Mouse (Mus musculus): ENCODE results near the gene Antxrl. TPM values are rescaled to one million over a fixed set of nuclear protein-coding genes. Genes with fewer than 3 reads are reported as not detected.
A peak's percentile ranks its signal among the peaks of the same experiment; 100 is the strongest.

The Antxrl gene
- total RNA-seq, 2 experiments from 2014 or later: not detected

GRCm38 (mm10) chr14:34096161-34096560, 43.7 kb downstream of the Antxrl start:
- ATAC-seq (replicated peaks; ENCODE audit: low FRiP score, low TSS enrichment, poor library complexity, severe bottlenecking): no peak

GRCm38 (mm10) chr14:34102601-34103000, 50.1 kb downstream of the Antxrl start, which contains the start of gene A630023A22Rik:
Gene A630023A22Rik, minus strand, starts transcription at chr14:34102754.
- no peak for ATAC-seq (replicated peaks; ENCODE audit: low FRiP score, low TSS enrichment, poor library complexity, severe bottlenecking)

GRCm38 (mm10) chr14:34103855-34104254, 51.3 kb downstream of the Antxrl start:
- no peak for ATAC-seq (replicated peaks; ENCODE audit: low FRiP score, low TSS enrichment, poor library complexity, severe bottlenecking)

- ATAC-seq (replicated peaks; ENCODE audit: low FRiP score, low TSS enrichment, poor library complexity, severe bottlenecking): peak; percentile 57; the same call in 1 of the 2 replicates
Measured at GRCm38 (mm10) chr14:34104892-34105291, 52.4 kb downstream of the Antxrl start.

GRCm38 (mm10) chr14:34106389-34107062, 54.0 kb downstream of the Antxrl start:
- ATAC-seq (replicated peaks; ENCODE audit: low FRiP score, low TSS enrichment, poor library complexity, severe bottlenecking): peak; percentile 67; the same call in 1 of the 2 replicates

- no peak for ATAC-seq (replicated peaks; ENCODE audit: low FRiP score, low TSS enrichment, poor library complexity, severe bottlenecking)
Measured at GRCm38 (mm10) chr14:34107594-34107993, 55.1 kb downstream of the Antxrl start.

GRCm38 (mm10) chr14:34114311-34114710, 61.8 kb downstream of the Antxrl start:
- no peak for ATAC-seq (replicated peaks; ENCODE audit: low FRiP score, low TSS enrichment, poor library complexity, severe bottlenecking)

- no peak for ATAC-seq (replicated peaks; ENCODE audit: low FRiP score, low TSS enrichment, poor library complexity, severe bottlenecking)
Measured at GRCm38 (mm10) chr14:34119046-34119723, 66.7 kb downstream of the Antxrl start.

- no peak for ATAC-seq (replicated peaks; ENCODE audit: low FRiP score, low TSS enrichment, poor library complexity, severe bottlenecking)
Measured at GRCm38 (mm10) chr14:34120016-34120910, 67.8 kb downstream of the Antxrl start.

- ATAC-seq (replicated peaks; ENCODE audit: low FRiP score, low TSS enrichment, poor library complexity, severe bottlenecking): no peak
Measured at GRCm38 (mm10) chr14:34120923-34121351, 68.4 kb downstream of the Antxrl start.

GRCm38 (mm10) chr14:34121691-34122090, 69.2 kb downstream of the Antxrl start:
- no peak for ATAC-seq (replicated peaks; ENCODE audit: low FRiP score, low TSS enrichment, poor library complexity, severe bottlenecking)

Other genes with a start within 250 kb of the Antxrl start
- not detected in 2 replicates for gene Gdf10, start 129.1 kb upstream of the Antxrl start, total RNA-seq (2014; fragmentation: Nextera tagmentation)
- gene Gdf10, start 129.1 kb upstream of the Antxrl start, total RNA-seq (2017): not detected in 2 replicates
- gene Gdf2, start 111.7 kb upstream of the Antxrl start, total RNA-seq (2014; fragmentation: Nextera tagmentation): not detected in 2 replicates
- not detected in 2 replicates for gene Gdf2, start 111.7 kb upstream of the Antxrl start, total RNA-seq (2017)
- not detected in 2 replicates for gene Rbp3, start 98.7 kb upstream of the Antxrl start, total RNA-seq (2014; fragmentation: Nextera tagmentation)
- not detected in 2 replicates for gene Rbp3, start 98.7 kb upstream of the Antxrl start, total RNA-seq (2017)
- 0.10 TPM in 1 of 2 replicates, not detected in the other for gene Zfp488, start 73.9 kb upstream of the Antxrl start, total RNA-seq (2014; fragmentation: Nextera tagmentation)
- 0.19 TPM in 1 of 2 replicates, not detected in the other for gene Zfp488, start 73.9 kb upstream of the Antxrl start, total RNA-seq (2017)
- gene Gm30083, start 37.5 kb upstream of the Antxrl start, total RNA-seq (2014; fragmentation: Nextera tagmentation): not detected in 2 replicates
- not detected in 2 replicates for gene Gm30083, start 37.5 kb upstream of the Antxrl start, total RNA-seq (2017)
- not detected in 2 replicates for gene Gm5460, start 35.9 kb upstream of the Antxrl start, total RNA-seq (2014; fragmentation: Nextera tagmentation)
- gene Gm5460, start 35.9 kb upstream of the Antxrl start, total RNA-seq (2017): not detected in 2 replicates
- gene Anxa8, start 33.3 kb downstream of the Antxrl start, total RNA-seq (2014; fragmentation: Nextera tagmentation): not detected in 2 replicates
- not detected in 2 replicates for gene Anxa8, start 33.3 kb downstream of the Antxrl start, total RNA-seq (2017)
- gene A630023A22Rik, start 50.0 kb downstream of the Antxrl start, total RNA-seq (2014; fragmentation: Nextera tagmentation): not detected in 2 replicates
- not detected in 2 replicates for gene A630023A22Rik, start 50.0 kb downstream of the Antxrl start, total RNA-seq (2017)
- not detected in 2 replicates for gene Npy4r, start 99.8 kb downstream of the Antxrl start, total RNA-seq (2014; fragmentation: Nextera tagmentation)
- gene Npy4r, start 99.8 kb downstream of the Antxrl start, total RNA-seq (2017): not detected in 2 replicates
- gene Gprin2, start 148.9 kb downstream of the Antxrl start, total RNA-seq (2014; fragmentation: Nextera tagmentation): not detected in 2 replicates
- gene Gprin2, start 148.9 kb downstream of the Antxrl start, total RNA-seq (2017): not detected in 2 replicates
- not detected in 2 replicates for gene Syt15, start 166.9 kb downstream of the Antxrl start, total RNA-seq (2014; fragmentation: Nextera tagmentation)
- not detected in 2 replicates for gene Syt15, start 166.9 kb downstream of the Antxrl start, total RNA-seq (2017)